Mouse (Mus musculus) brown adipose tissue, adult 24 weeks (tissue): ENCODE data around the gene Gpr143. TPM values are rescaled to one million over a fixed set of nuclear protein-coding genes. Genes with fewer than 3 reads are reported as not detected.
"Not testable (repeated sequence)": the region's sequence is repeated elsewhere in the genome, so short reads cannot be mapped to it uniquely, and the experiment has no call there.

ENCODE experiments used
- H3K27ac ChIP-seq: fragments of 200-500 bp; replicated peaks from 2 replicates; pipeline ENCODE4 v1.5.1; 2012; ENCODE audit warnings: low read depth, mild to moderate bottlenecking, low read length
- H3K4me1 ChIP-seq: fragments of 200-500 bp; 2 replicates; pipeline ENCODE4 v1.6.1; 2012; ENCODE audit warnings: low read length, mixed read lengths; ENCODE audit not compliant: control insufficient read depth, insufficient read depth, insufficient read length
- H3K4me3 ChIP-seq: fragments of 200-500 bp; 2 replicates; pipeline ENCODE4 v1.5.1; 2012; ENCODE audit warnings: low read depth, mild to moderate bottlenecking, low read length, moderate library complexity; ENCODE audit not compliant: insufficient read depth
- polyA plus RNA-seq: library from polyadenylated mRNA; stranded (reverse); fragments of >200 nt; gene quantifications from 2 replicates; pipeline ENCODE4 v1.2.4, GENCODE M21; 2012; ENCODE audit not compliant: missing spikeins, insufficient read depth, insufficient read length

Gpr143 gene
- polyA plus RNA-seq, 1 experiment = not detected

- no peak overlapping the region for H3K27ac ChIP-seq
- no peaks in the 10 kb centered on the region for H3K4me1 ChIP-seq
- H3K4me3 ChIP-seq = no peak overlapping the region
Observed at GRCm38 (mm10) chrX:152805317-152805716, 23.6 kb downstream of the Gpr143 start.

GRCm38 (mm10) chrX:152813339-152813738 is 31.6 kb downstream of the Gpr143 start:
- no peak overlapping the region for H3K4me3 ChIP-seq
- H3K27ac ChIP-seq = no peak overlapping the region

GRCm38 (mm10) chrX:152818996-152819395 is 37.3 kb downstream of the Gpr143 start:
- Histone ChIP-seq H3K4me3 (no peak overlapping the region), H3K4me1 (no peaks in the 10 kb centered on the region), H3K27ac (no peak overlapping the region)

More at GRCm38 (mm10) chrX:152813339-152813738, 31.6 kb downstream of the Gpr143 start:
- H3K4me1 ChIP-seq = no peaks in the 10 kb centered on the region

GRCm38 (mm10) chrX:152831003-152831550 is 49.4 kb downstream of the Gpr143 start:
- not testable (repeated sequence) for H3K4me1 ChIP-seq, H3K4me3 ChIP-seq, H3K27ac ChIP-seq

- H3K4me1 ChIP-seq, H3K4me3 ChIP-seq, H3K27ac ChIP-seq: not testable (repeated sequence)
Observed at GRCm38 (mm10) chrX:152834940-152835339, 53.2 kb downstream of the Gpr143 start.

- Histone ChIP-seq H3K27ac (no peak overlapping the region), H3K4me3 (no peak overlapping the region), H3K4me1 (no peaks in the 10 kb centered on the region)
Observed at GRCm38 (mm10) chrX:152855076-152855772, 73.5 kb downstream of the Gpr143 start.

Other genes starting within 250 kb of the Gpr143 start
- gene Cldn34a, start 218.6 kb upstream of the Gpr143 start, polyA plus RNA-seq = not detected in 2 replicates
- gene Shroom2, start 12.5 kb upstream of the Gpr143 start, polyA plus RNA-seq = 0.75 and 1.2 TPM in 2 replicates
- gene Usp51, start 224.5 kb downstream of the Gpr143 start, polyA plus RNA-seq = not detected in 2 replicates